Mouse (Mus musculus) MEL (cell line): ENCODE results near the gene Csmd2.

Experiments used
- CTCF ChIP-seq, 3 experiments: IDR thresholded peaks in 2 of 3; conservative IDR thresholded peaks in 1 of 3; 2 replicates each; pipeline ENCODE4 v1.5.1; 2011 to 2012; ENCODE audit warnings: low read length in 3 of 3, low read depth in 2 of 3, mild to moderate bottlenecking in 2 of 3, improper control_type of control experiment in 1 of 3, inconsistent platforms in 1 of 3, mixed read lengths in 1 of 3, moderate library complexity in 1 of 3; ENCODE audit not compliant: control insufficient read depth in 1 of 3, insufficient read depth in 1 of 3, poor library complexity in 1 of 3, severe bottlenecking in 1 of 3
- E2F4 ChIP-seq: IDR thresholded peaks from 2 replicates; pipeline ENCODE4 v1.6.1; 2011; ENCODE audit warnings: low read depth, low read length, improper control_type of control experiment, borderline replicate concordance
- MAX ChIP-seq: IDR thresholded peaks from 2 replicates; pipeline ENCODE4 v1.6.1; 2011; ENCODE audit warnings: low read length, improper control_type of control experiment
- MEF2A ChIP-seq: IDR thresholded peaks from 2 replicates; pipeline ENCODE4 v1.6.1; 2014; ENCODE audit warnings: low read depth, mild to moderate bottlenecking, inconsistent platforms, low read length, improper control_type of control experiment; ENCODE audit not compliant: poor library complexity, insufficient replicate concordance, severe bottlenecking; ENCODE audit errors: extremely low read depth
- MYB ChIP-seq: IDR thresholded peaks from 2 replicates; pipeline ENCODE4 v1.6.1; 2011; ENCODE audit warnings: mild to moderate bottlenecking, low read depth, low read length, improper control_type of control experiment
- POLR2A ChIP-seq, 2 experiments: IDR thresholded peaks; 2 replicates each; pipeline ENCODE4 v1.6.1; 2011 to 2012; ENCODE audit warnings: low read length in 2 of 2, mild to moderate bottlenecking in 2 of 2, control low read depth in 1 of 2, improper control_type of control experiment in 1 of 2, low read depth in 1 of 2, moderate library complexity in 1 of 2; ENCODE audit not compliant: control insufficient read depth in 1 of 2, insufficient read depth in 1 of 2, poor library complexity in 1 of 2
- TBP ChIP-seq: IDR thresholded peaks from 2 replicates; pipeline ENCODE4 v1.8.0; 2011; ENCODE audit warnings: low read depth, low read length, improper control_type of control experiment
- TCF12 ChIP-seq: IDR thresholded peaks from 2 replicates; pipeline ENCODE4 v1.6.1; 2014; ENCODE audit warnings: low read depth, mild to moderate bottlenecking, inconsistent platforms, low read length, improper control_type of control experiment, moderate library complexity
- ZNF384 ChIP-seq: IDR thresholded peaks from 2 replicates; pipeline ENCODE4 v1.6.1; 2012; ENCODE audit warnings: low read depth, mild to moderate bottlenecking, inconsistent platforms, low read length, improper control_type of control experiment

DNA sequence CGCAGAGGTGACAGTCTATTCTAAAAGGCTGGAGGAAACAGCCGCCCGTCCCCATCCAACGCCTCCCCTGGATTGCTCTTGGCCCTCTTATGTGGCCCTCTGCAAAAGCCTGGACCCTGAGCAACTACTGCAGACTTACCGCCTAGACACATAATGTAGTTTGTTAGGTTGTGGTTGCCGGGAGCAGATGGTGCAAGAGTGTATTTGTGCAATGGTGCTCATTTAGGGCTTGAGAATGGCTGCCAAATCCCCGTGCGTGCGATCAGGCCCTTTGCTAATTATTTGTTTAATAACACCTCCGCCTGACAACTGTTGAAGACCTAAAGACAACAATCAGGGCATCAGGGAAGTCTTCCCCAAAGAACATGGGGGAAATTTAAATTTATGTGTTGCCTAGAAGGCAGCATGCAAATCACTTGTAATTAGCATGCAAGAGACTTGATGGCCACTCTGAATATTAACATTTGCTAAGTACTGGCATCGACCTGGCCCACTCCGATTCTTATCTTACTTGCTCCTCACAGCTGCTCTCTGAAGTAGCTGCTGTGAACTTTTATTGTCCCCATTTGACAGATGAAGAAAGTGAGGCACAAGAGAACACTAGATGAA is 147.5 kb downstream of the Csmd2 start:
- TF ChIP-seq TBP, result no peak
- no peak for TF ChIP-seq ZNF384
- no peak for TF ChIP-seq MEF2A
- TF ChIP-seq CTCF (IDR thresholded peaks at IDR 0.05 in 2 of 3, conservative IDR thresholded peaks at IDR 0.05 in 1 of 3; ENCODE audit: control insufficient read depth in 1 of 3, insufficient read depth in 1 of 3, low read depth in 2 of 3, low read length in 3 of 3, poor library complexity in 1 of 3, severe bottlenecking in 1 of 3), result no peak
- no peak for TF ChIP-seq E2F4
- no peak for TF ChIP-seq MAX
- no peak for TF ChIP-seq TCF12
- no peak for TF ChIP-seq MYB
- TF ChIP-seq POLR2A (IDR thresholded peaks at IDR 0.05; ENCODE audit: control insufficient read depth in 1 of 2, insufficient read depth in 1 of 2, low read depth in 1 of 2, low read length in 2 of 2, poor library complexity in 1 of 2), result no peak
